Mouse (Mus musculus): Measurements from ENCODE around the gene Mgarp.

GRCm38 (mm10) chr3:51402628-51403027, 6.1 kb upstream of the Mgarp start:
- TF ChIP-seq CTCF (IDR thresholded peaks at IDR 0.05; ENCODE audit: low read depth, low read length): no peak
- TF ChIP-seq TAL1 (conservative IDR thresholded peaks at IDR 0.05; ENCODE audit: low read depth, low read length): no peak
- no peak for TF ChIP-seq GATA1 (IDR thresholded peaks at IDR 0.05; ENCODE audit: borderline replicate concordance, low read length)
- no peak for TF ChIP-seq POLR2AphosphoS5 (IDR thresholded peaks at IDR 0.05; ENCODE audit: insufficient replicate concordance, low read depth, low read length)

Data from G1E (cell line).